8 mouse cellular contexts compared by ENCODE assay signal in genomic region chr10:61064635-61065034, GRCm38 (mm10). TPM values are rescaled to one million over a fixed set of nuclear protein-coding genes. Genes with fewer than 3 reads are reported as not detected.
DNase-seq lines count a peak whose midpoint lies in the region.

No protein-coding gene starts in this region.

- peak; percentile 21 for DNase-seq in adrenal gland, postnatal 10 days
- no peak for DNase-seq in adrenal gland, adult (ENCODE audit: inconsistent age in 2 of 2, low spot score in 1 of 2)
- DNase-seq in kidney, postnatal 10 days: peak; percentile 41
- DNase-seq in kidney, adult 18-20 months: no peak
- peak; percentile 93 for DNase-seq in embryo, embryonic 10 days (ENCODE audit: low spot score)
- DNase-seq in lung, postnatal 4 days: peak; percentile 31 to 41
- DNase-seq in frontal cortex, postnatal 25 days (ENCODE audit: low spot score in 2 of 2): no peak
- no peak for DNase-seq in layer of hippocampus, adult 9-10 months (ENCODE audit: low spot score)

RNA-seq across cellular contexts. Expression of gene Pcbd1, which starts 24.5 kb away (rescaled TPM):
- total RNA-seq in adrenal gland, postnatal 10 days (2021): 10 to 100 TPM; 51.4 to 81.8 TPM

Comparison
In these comparisons a context has a peak if more than half of its experiments do, and no peak if none do; other contexts are left out.
1. DNase-seq: peak in adrenal gland, postnatal 10 days (single experiment), kidney, postnatal 10 days (single experiment), embryo, embryonic 10 days (single experiment) and lung, postnatal 4 days (2 of 2); none in adrenal gland, adult (0 of 2), kidney, adult 18-20 months (single experiment), frontal cortex, postnatal 25 days (0 of 2) and layer of hippocampus, adult 9-10 months (single experiment).